Mouse (Mus musculus): ENCODE results near the gene Gm9833.

GRCm38 (mm10) chr3:10126036-10126435 lies 38.1 kb downstream of the Gm9833 start:
- TF ChIP-seq CTCF (IDR thresholded peaks at IDR 0.05; ENCODE audit: low read depth) = no peak
- TF ChIP-seq EP300 (IDR thresholded peaks at IDR 0.05; ENCODE audit: low read depth) = no peak

All from liver, postnatal 0 days (tissue).